Mouse (Mus musculus) megakaryocyte, adult 5-6 weeks (primary cell): ENCODE data around the gene Taf3. TPM values are rescaled to one million over a fixed set of nuclear protein-coding genes. Genes with fewer than 3 reads are reported as not detected.
A peak's percentile ranks its signal among the peaks of the same experiment; 100 is the strongest.

ENCODE experiments used
- ATAC-seq: 2 replicates; pipeline ENCODE4 v1.8.0; 2016; ENCODE audit warnings: mild to moderate bottlenecking, inconsistent platforms; ENCODE audit not compliant: poor library complexity, severe bottlenecking
- total RNA-seq, 2 experiments: library from RNA; stranded (forward) in 1 of 2; stranded (reverse) in 1 of 2; fragments of 153-499, 151-499 nt in 1 of 2; fragments of 221-1000, 200-1000 nt in 1 of 2; gene quantifications; 2 replicates each; pipeline versions ENCODE4 v1.2.3 to v1.2.4; 2015 to 2017

The Taf3 gene
- total RNA-seq, 2 experiments from 2014 or later: 8.7 to 12.5 TPM

GRCm38 (mm10) chr2:9893272-9893953, 155.0 kb downstream of the Taf3 start:
- ATAC-seq: no peak

GRCm38 (mm10) chr2:9892541-9892940, 155.9 kb downstream of the Taf3 start:
- no peak for ATAC-seq

GRCm38 (mm10) chr2:9890906-9891305, 157.5 kb downstream of the Taf3 start:
- ATAC-seq: no peak

GRCm38 (mm10) chr2:9890251-9890650, 158.1 kb downstream of the Taf3 start:
- no peak for ATAC-seq

- 0 out of 2 replicates have a peak, but pooled peaks have one; percentile 25 for ATAC-seq
These were observed 158.7 kb downstream of the Taf3 start, which contains the start of gene Gata3 for GRCm38 (mm10) chr2:9889651-9890183. Gene Gata3, minus strand, starts transcription at chr2:9890034.

- peak; percentile 53 for ATAC-seq
These were observed 159.3 kb downstream of the Taf3 start, which contains the start of gene 9230102O04Rik for GRCm38 (mm10) chr2:9888913-9889650. Gene 9230102O04Rik, minus strand, starts transcription at chr2:9889540.

- ATAC-seq: no peak
These were observed 160.8 kb downstream of the Taf3 start for GRCm38 (mm10) chr2:9887636-9888035.

- no peak for ATAC-seq
These were observed 161.3 kb downstream of the Taf3 start for GRCm38 (mm10) chr2:9886921-9887610.

GRCm38 (mm10) chr2:9886031-9886430, 162.4 kb downstream of the Taf3 start:
- no peak for ATAC-seq

GRCm38 (mm10) chr2:9885217-9885770, 163.1 kb downstream of the Taf3 start:
- no peak for ATAC-seq

GRCm38 (mm10) chr2:9884533-9885216, 163.7 kb downstream of the Taf3 start:
- ATAC-seq: no peak

GRCm38 (mm10) chr2:9883803-9884532, 164.4 kb downstream of the Taf3 start:
- no peak for ATAC-seq

GRCm38 (mm10) chr2:9882926-9883802, 165.2 kb downstream of the Taf3 start:
- no peak for ATAC-seq

- no peak for ATAC-seq
These were observed 165.9 kb downstream of the Taf3 start for GRCm38 (mm10) chr2:9882371-9882925.

- ATAC-seq: no peak
These were observed 166.8 kb downstream of the Taf3 start for GRCm38 (mm10) chr2:9881611-9882023.

- ATAC-seq: no peak
These were observed 167.3 kb downstream of the Taf3 start, which contains the start of gene 4930412O13Rik for GRCm38 (mm10) chr2:9881051-9881591. Gene 4930412O13Rik, plus strand, starts transcription at chr2:9881252.

GRCm38 (mm10) chr2:9880271-9880670, 168.1 kb downstream of the Taf3 start:
- no peak for ATAC-seq

- peak; percentile 88 for ATAC-seq
These were observed 168.9 kb downstream of the Taf3 start for GRCm38 (mm10) chr2:9879493-9879892.
